Mouse (Mus musculus): ENCODE measurements around the gene Ppp4r3a.

Gene Ppp4r3a

DNA sequence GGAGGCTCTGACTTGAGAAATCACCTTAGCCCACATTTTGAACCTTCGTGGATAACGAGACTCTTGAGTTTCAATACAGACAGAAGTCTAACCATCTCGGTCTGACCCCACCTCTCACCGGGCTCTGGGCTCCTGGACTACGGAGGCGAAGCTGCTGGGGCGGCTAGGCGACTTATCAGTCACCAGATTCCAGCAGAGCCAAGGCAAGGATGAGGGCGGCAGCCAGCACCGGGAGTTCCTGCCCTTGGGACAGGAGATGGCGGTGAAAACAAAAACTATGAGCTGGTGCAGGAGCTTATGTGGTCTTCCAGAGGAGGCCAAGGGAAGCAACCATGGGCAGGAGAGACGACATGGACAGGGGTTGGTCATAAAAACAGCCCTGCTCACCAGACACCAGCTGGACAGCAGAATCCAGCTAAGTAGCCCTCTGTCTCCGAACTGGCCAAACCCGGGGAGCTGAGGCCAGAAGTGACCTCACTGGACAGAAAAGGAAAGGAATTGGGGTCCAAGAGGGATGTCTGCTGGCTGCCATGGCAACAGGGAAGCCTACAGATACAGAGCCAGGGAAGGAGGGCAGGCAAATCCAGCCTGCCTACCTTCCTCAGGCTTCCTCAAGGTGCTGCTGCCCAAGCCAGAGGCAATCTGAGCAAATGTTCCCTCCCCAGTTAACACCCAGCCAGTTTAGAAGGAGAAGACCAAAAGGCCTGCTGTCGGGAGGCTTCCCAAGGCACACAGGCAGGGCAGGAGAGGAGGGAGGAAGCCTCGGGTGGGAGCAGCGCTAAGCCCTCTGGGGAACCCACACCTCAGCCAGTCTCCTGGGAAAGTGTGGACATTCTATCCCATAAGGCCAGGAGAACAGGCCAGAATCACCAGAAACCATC is 71.1 kb downstream of the Ppp4r3a start:
- DNase-seq (ENCODE audit: low spot score), result no peak

GRCm38 (mm10) chr12:101011017-101011416 is 72.5 kb downstream of the Ppp4r3a start:
- DNase-seq (ENCODE audit: low spot score), result no peak

DNA sequence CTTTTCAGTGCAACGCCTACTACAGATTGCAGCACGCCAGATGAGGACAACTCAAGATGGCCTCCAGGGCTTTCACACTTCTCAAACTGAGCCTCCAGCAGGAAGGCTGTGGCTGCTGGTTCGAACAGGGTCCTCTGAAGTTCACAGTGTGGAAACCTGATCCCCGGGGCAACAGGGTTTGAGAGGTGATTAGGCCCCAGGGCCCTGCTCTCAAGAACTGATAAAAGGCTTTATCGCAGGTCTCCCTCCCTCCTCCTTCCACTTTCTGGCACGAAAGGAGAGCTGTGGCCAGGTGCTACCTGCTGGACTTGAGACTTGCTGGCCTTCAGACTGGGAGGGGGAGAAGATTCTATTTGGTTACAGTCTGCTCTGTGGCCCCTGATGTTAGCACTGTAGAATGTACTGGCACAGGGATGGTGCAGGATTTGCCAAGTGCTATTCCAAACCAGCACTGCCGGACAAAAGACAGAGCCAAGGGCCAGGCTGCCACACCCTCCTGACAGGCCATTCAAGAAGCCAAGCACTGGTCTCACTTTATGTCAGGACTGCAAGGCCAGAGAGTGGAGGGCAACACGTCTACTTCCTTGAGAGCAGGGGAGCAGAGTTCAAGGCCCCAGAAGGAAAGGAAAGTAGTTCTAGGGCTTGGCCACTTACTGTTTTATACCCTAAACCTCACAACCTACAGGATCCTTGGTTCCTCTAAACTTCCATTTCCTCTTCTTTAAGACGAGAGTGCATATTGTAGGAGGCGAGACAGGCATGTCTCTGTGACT is 73.2 kb downstream of the Ppp4r3a start:
- no peak for DNase-seq (ENCODE audit: low spot score)

DNA sequence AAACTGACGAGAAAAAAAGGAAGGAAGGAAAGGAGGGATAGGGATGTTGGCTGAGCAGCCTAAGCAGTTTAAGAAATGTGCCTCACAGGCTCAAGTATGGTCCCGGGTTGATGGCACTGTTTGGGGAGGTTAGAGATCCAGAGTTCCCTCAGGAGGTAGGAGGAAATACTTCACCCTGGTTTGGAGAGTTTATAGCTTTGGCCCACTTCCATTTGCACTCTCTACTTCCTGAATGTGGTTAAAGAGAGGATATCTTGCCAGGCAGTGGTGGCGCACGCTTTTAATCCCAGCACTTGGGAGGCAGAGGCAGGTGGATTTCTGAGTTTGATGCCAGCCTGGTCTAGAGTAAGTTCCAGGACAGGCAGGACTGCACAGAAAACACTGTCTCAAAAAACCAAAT is 74.3 kb downstream of the Ppp4r3a start:
- DNase-seq (ENCODE audit: low spot score), result no peak

- no peak for DNase-seq (ENCODE audit: low spot score)
These were observed 74.9 kb downstream of the Ppp4r3a start for GRCm38 (mm10) chr12:101008648-101009047.

DNA sequence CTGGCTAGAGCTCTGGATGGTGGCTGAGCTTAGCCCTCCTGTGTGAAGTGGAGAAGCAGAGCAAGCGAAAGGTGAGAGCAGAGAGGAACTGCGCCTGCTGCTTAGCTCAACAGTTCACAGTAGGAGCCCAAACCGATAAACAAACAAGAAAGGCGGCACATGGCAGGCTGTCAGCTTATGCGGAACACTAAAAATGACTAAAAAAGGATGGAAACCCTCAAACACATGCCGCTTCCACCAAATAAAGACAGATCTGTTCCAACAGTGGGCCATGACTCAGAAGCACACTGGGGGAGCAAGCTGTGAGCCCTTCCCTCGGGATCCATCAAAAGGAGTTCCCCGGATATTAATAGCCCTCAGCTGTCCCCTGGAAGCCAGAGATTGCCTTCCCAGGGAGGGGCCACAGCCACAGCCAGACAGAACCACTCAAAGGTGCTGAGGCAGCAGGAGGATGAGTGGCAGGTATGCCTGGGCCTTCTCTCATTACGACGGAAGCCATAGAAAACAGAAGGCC is 75.5 kb downstream of the Ppp4r3a start:
- DNase-seq (ENCODE audit: low spot score), result no peak

DNA sequence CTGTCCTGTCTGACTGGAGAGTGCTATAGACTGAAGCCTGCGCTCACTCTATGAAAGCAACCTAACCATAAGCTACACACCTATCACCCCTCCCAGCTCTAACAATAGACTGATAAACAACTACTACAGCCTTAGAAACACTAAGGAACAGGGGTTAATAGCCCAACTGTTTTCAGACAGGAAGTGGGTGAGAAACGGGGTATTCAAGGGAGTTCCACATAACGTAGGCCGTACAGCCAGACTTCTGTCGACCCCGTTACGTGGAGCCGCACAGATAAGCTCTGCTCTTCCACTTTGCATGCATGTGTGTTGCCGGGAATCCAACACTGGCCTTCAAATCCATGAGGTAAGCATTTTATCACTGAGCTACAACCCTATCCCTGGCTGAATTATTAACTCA is 76.1 kb downstream of the Ppp4r3a start:
- no peak for DNase-seq (ENCODE audit: low spot score)

DNA sequence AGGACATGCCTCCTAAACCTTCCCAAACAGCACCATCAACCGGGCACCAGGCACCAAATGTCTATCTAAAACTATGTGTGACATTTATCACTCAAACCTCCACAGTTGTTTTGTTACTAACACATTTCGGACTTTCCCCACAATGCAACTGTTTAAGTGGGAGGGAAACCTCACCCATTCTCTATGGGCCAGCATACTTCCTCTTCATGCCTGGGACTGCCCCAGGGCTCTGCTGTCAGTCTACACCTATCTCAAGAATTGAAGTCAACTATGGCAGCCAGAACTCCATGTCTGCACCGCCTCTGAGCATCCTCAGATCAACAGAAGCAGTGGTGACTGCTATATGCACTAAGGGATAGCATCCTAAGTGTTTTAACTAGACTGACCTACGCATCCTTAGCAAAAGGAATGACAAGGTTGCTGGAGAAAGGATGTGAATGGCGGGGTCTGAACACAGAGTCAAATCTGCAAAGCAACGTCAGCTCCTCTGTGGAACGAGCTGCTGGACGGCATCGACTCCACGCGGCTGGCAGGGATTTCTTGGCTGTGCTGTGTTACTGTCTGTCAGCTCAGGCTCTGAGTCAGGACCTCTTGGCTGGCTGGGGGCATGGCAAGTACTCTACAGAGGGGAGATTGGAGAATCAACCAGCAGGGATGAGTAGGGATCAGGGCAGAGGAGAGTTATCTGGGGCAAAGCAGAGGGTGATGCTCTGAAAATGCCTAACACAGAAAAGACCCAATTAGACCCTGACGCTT is 77.7 kb downstream of the Ppp4r3a start:
- DNase-seq (ENCODE audit: low spot score), result no peak

DNA sequence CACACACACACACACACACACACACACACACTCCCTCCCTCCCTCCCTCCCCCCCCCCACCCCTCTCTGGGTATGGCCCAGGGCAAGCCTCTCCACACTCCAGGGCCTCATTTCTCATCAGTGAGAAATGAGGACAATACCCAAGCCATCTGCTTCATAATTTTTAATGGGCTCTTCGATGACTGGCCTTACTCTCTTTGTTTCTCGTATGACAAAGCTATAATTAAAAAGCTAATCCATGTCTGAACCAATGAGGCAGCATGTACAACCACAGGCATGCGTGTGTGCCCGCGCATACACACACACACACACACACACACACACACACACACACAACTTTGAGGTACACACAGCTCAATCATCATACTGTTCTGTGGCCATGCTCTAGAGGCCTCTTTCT is 78.5 kb downstream of the Ppp4r3a start:
- DNase-seq (ENCODE audit: low spot score), result no peak

DNA sequence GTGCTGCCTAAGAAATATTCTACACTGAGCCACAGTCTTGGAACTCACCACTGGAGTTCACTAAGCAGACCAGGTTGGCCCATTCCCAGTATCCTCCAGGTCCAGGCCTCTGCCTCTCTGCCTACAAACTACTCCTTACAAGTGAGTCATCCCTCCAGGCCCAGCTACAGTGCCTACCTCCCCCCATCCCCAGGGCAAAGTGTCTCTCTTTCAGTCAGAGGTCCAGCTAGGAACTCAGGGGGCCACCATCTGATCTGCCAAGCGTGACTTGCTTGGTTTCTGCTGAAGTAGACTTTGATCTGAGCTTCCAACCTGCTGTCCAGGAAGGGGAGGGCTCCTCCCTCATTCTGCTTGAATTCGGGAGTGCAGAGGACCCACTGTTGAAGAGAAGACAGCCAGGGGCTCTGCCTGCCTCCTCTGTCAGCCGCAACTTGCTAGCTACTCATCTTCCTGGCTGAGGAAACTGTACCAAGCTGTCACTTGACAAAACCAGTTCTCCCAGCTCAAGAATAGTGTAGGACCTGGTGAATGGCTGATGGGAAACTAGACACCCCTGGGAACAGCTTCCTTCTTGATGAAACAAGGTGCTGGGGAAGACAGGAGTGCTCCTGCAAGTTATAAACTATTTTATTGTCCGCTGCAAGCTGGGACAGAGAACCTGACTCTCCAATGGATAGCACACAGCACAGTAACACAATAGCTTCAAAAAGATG is 80.5 kb downstream of the Ppp4r3a start:
- DNase-seq (ENCODE audit: low spot score), result no peak

- DNase-seq (ENCODE audit: low spot score), result no peak
These were observed 84.2 kb downstream of the Ppp4r3a start for GRCm38 (mm10) chr12:100999061-100999954.

GRCm38 (mm10) chr12:100998564-100998962 is 84.9 kb downstream of the Ppp4r3a start:
- no peak for DNase-seq (ENCODE audit: low spot score)

- no peak for DNase-seq (ENCODE audit: low spot score)
These were observed 85.5 kb downstream of the Ppp4r3a start for GRCm38 (mm10) chr12:100997830-100998563.

DNA sequence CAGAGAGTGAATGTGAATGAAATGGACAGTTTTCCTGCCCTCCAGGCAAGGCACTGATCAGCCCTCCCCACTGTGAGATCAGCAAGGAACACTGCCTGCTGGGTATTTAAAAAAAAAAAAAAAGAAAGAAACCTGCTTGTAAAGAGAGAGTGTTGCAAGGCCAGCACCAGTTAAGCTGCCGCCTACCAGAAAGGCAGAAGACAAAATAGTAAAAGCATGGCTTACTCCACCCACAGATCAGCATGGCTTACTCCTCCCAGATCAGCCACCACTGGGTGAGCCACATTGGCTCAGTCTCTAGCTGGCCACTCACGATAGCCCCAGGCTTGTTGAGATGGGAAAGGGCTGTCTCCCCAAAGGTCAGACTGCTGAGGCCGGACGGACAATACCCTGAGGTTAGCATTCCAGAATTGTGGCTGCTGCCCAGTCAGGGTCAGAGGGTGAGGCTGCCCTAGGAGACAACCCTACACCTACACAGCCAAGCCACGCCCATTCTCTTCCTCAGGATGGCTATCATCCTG is 87.1 kb downstream of the Ppp4r3a start:
- DNase-seq (ENCODE audit: low spot score), result no peak

DNA sequence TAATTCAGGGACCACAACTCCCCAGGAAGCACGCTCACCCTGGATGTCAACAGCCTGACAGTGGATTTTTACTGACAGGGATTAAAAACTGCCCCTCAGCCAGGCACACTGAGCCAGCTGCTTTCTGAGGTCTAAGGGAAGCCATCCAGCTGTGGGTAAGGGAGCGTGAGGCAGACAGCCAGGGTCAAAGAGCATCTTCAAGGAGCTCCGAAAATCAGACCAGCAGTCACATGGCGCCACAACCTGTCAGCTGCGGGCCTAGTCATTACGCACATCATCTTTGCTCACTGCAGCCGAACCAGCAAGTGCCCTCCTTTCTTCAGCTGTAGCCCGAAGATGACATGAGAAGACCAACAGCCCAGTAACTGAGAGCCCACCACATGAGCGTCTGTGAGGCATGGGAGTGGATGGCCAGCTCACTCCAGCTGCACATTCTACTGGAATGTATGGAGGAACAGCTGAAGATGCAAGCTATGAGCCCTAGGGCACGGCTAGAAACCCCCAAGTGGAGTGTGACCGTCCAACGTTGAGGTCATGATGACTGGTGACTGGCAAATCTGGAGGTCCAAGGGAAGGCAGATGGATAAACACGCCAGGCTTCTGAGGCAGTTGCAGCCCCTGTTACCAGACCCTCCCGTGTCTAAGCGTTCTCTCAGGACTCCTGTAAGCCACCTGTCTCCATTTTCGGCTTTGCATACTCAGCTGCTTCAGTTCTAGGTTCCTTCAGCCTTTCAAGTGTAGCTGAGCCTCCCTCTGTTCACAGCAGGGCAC is 87.7 kb downstream of the Ppp4r3a start:
- no peak for DNase-seq (ENCODE audit: low spot score)

DNA sequence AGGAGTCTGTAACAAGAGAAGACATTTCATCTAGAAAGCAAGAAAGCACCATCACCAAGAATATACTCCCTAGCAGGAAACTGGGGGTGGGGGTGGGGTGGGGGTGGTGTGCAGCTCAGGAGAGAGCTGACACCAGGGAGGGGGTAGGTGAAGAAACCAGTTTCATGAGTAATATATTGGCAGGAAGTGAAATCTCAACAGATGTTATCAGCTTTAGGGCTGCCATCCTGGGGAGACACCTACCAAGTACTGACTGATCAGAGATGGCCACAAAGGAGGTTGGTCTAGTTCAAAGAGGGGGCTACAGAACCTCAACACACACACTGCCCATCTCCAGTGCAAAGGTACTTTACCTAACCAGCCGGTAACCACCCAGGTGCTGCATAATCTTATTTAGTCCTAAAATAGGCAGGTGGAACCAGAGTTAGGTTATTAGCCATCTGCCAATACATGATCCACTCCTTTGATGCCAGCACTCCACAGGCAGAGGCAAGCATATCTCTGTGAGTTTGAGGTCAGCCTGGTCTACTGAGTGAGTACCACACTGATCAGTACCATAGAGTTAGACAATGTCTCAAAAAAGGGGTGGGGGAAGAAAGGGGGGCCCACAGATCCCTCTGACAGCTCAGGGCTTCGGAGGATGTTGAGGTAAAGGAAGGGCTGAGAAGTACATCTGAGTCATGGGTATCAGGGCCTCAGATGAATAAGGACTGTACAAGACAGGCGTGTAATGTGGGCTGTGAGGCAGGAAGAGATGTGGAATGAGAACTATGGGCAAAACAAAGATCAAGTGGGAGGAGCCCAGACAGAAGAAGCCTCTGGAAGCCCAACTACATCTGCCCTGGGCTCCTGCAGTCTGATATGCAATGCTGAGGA is 89.1 kb downstream of the Ppp4r3a start:
- no peak for DNase-seq (ENCODE audit: low spot score)

DNA sequence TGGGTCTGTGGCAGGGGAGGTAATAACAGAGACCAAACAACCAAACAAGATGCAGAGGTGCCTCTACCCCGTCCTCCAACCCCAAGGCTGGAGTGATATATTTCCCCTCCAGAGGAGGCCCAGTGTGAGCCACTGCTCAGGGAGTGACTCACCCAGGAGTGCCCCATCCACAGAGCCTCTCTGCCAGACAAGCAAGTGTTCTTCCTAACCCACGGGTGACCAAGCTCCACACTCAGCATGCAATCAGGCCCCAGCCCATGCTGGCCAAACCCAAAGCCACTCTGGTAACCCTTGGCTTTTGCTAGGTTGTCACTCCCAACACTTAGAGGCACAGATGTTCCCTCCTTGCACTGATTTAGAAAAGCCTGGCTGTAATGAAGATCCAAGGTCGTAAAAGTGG is 90.4 kb downstream of the Ppp4r3a start:
- DNase-seq (ENCODE audit: low spot score), result no peak

- DNase-seq (ENCODE audit: low spot score), result no peak
These were observed 91.0 kb downstream of the Ppp4r3a start for GRCm38 (mm10) chr12:100992505-100992904.

Data from urinary bladder, postnatal 25 days (tissue).